Mouse (Mus musculus): Measurements from ENCODE around the gene Dag1.
"Not testable (repeated sequence)": the region's sequence is repeated elsewhere in the genome, so short reads cannot be mapped to it uniquely, and the experiment has no call there.

Gene Dag1

DNA sequence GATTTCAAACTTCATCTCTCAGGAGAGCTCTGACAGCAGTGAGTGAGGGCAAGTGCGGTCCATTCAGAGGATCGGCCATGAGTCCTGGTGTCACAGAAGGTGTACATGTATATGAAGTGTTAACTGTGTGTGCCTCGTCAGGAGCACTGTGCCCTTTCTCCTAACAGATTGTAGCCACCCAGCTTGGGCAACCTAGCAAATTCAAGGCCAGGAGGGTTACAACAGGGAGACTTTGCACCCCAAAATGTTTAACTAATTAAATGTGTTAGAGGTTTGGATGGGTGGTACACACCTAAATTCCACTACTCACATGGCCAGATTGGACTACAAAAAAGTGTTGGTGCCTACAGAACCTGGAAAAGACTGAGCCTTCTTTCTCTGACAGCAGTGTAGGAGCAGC lies 42.2 kb downstream of the Dag1 start:
- DNase-seq: no peak

DNA sequence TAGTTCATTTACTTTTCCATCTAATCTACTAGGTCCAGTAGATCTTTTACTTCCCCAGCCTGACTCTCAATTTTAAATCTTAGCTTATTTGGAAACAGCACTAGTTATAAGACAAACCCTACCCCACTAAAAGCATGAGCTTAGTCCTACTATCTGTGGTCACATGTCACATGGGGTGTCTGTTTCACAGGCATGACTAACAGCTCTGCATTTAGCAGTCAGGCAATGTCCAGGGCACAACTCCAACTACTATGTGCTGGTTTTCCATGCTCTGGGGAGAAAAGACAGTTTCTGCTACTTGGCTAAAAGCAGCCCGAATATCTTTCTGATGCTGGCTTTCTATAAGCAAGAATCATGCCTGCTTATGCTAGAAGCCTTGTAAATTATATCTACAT lies 43.4 kb downstream of the Dag1 start:
- DNase-seq: no peak

DNA sequence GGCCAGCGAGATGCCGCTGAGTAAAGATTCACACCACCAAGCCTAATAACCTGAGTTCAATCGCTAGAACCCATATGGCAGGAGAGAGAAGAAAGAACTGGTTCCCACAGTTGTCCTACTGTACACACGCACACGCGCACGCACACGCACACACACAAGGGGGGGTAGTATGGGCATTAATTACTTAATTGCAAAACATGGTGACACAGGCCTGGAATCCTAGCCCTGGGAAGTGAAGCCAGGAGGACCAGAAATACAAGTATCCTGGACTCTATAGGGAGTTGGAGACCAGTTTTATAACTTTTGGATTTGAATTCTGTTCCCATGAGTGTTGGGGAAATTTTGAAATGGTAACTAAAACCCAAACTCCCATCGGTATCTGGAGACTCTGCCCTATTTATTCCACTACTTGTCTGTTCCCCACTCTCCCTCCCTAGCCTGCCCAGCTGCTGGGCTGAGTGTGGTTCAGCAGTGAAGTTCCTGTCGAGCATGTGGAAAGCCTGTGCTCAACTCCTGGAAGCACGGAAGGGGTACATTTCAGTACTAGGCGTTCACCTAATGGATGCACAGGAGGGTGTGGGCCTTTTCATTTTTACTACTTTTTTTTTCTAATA lies 43.9 kb downstream of the Dag1 start:
- DNase-seq: no peak

DNA sequence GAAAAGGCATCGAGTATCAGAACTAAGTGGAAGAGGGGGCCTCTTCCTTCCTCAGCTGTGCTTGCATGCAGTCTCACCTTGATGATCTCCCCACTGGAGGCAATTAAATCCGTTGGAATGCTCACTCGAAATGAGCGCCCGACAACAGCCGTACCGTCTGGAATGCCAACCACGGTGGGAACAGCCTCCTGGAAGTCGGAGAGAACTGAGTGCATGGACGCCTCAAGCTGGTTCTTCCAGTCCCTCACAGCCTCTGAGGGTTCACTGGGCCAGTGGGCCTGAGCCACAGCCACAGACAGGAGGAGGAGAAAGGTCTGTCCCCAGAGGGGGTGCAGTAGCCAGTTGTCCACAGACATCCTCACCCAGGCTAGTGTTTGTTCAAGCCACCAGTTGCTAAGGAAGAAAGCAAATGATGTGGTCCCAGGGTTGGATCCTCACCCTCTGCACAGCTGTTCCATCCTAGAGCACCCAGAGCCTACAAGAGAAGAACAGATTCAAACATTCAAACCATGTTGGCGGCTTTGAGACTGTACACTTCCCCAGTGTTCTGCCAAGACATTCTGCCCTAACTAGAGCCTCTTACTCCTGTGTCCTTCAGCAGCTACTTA lies 45.7 kb downstream of the Dag1 start:
- DNase-seq: no peak

DNA sequence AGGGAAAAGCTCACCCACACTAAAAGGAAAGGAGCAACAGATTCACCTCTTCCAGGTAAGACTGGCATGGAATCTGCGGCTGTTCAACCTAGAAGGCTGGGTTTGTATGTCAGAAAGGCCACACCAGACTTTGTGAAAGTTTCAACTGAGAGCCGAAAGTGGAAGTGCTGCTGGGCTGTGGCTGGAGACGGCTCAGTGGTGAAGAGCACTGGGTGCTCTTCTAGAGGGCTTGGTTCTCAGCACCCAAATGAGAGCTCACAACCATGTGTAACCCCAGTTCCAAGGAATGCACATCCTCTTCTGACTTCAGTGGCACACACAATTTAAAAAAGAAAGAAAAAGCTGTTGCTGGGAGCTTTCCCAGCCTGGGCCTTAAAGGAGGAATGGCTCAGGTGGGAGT lies 46.4 kb downstream of the Dag1 start:
- no peak for DNase-seq

DNA sequence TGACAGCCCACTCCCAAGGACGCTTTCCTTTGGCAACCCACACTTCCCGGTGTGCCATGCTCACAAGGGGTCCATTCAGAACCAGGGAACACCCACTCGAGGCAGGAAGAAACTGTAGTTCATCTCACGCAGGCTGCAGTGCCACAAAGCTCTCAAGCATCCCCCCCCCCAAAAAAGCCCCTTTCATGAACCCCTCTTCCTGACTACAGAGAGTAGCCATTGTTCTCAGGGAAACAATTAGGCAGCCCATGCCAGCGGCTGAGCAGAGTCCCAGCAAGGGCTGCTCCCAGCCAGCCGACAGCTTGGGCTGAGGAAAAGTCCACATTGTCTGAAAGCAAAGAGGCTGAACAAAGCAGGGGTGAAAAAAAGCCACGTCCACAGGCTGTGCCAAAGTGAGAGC lies 50.7 kb downstream of the Dag1 start:
- DNase-seq: no peak

DNA sequence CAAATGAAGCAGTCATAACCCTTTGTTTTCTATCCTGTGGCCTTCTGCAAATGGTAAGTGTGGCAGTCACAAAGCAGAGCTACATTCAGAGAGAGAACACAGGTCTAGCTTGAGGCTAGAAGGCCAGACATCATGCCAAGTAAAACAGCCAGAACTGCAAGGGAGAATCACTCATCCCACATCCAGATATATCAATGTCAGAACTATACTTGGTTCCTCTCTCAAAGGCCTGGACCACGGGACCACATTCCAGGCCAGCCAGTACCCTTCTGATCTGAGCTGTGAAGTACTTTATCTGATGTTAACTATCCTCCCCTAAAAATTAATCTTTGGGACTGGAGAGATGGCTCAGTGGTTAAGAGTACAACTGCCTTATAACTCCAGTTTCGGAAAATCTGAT lies 51.3 kb downstream of the Dag1 start:
- no peak for DNase-seq

DNA sequence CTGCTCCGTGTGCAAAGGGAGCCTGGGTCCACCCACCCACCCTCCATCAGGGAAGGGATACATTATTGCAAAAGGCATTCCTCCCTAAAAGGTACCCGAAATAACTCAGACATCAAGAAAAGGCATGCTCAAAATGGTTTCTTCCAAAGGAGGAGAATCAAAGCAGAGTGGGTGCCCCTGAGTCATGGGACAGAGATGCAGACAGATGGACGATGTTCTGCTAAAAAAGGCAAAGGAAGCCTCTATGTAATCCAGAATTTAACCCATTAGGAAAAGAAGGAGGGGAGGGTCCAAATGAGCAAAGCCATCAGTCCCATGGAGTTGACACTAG lies 58.2 kb downstream of the Dag1 start:
- no peak for DNase-seq

DNA sequence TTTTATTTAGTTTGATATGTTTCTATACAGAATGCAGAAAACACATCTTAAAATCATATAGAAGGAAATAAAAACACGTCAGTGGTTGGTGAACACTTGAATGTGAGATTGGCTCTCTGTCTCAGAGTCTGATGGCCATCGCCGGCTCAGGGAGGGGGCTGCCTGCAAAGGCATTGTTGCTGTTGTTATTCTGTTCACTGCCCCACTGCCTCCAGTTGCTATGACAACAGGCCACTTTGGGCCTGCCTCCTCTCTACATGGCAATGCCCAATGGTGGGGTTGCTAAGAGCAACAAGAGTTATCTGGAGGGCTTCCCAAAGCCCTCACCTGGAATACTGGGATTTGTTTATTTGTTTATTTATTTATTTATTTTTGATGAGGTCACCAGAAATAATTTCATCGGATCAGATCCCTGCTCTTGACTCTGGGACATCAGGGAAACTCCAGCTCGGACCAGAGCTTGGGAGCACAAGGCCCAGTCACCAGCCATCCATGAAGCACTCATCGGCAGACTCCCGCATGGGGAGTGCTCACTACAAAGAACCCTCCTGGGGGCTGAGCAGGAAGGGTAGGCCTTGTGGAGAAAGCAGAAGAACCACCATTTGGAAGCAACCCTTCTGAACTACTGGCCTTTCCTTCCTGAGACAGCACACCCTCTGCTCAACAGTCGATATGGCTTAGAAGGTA lies 58.7 kb downstream of the Dag1 start:
- no peak for DNase-seq

DNA sequence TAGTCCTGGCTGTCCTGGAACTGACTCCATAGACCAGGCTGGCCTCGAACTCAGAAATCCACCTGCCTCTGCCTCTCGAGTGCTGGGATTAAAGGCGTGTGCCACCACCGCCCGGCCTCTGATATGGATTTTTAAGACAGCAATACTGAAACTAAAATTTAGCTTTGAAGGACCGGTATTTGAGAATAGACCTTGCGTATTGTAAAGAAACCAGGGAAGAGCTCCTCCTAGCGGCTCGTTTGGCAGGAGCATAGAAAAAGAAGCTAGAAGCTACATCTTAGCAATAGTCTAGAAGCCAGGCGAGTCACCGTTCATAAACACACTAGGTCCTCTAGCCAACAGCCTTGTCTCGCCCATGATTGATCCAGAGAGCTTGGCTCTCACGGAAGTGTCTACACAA lies 60.7 kb downstream of the Dag1 start:
- peak; percentile 39 to 62 for DNase-seq

DNA sequence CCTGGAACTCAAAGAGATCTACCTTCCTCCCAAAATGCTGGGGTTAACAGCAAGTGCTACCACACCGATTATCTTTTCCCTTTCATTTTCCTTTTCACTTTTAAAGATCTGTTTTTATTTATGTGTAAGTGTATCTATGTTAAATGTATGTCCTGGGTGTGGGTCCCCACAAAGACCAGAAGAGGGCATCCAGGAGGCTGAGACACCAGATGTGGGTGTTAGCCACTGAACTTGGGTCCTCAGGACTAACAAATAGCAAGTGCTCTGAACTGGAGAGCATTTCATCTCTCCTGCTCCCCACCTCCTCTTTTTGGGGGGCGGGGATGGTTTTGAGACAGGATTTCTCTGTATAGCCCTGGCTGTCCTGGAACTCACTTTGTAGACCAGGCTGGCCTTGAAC lies 61.6 kb downstream of the Dag1 start:
- DNase-seq: no peak

DNA sequence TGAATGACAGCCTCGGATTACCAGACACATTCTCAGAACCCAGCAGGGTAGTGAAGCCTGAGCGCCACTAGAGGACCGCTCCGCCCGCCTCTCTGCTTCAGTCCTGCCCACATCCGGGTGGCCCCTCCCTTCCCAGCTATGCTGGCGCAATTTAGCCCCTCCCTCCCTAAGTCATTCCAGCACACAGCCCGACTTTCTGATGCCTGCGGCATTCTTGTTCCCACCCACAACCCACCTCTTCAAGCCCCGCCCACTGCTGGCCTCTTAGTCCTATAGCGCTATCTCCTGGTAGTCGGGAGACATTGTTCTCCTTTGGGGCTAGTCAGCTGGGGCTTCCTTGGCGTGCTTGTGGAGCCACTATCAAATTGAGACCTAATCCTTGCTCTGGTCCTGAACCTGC lies 62.6 kb downstream of the Dag1 start:
- DNase-seq: peak; percentile 90 to 94

DNA sequence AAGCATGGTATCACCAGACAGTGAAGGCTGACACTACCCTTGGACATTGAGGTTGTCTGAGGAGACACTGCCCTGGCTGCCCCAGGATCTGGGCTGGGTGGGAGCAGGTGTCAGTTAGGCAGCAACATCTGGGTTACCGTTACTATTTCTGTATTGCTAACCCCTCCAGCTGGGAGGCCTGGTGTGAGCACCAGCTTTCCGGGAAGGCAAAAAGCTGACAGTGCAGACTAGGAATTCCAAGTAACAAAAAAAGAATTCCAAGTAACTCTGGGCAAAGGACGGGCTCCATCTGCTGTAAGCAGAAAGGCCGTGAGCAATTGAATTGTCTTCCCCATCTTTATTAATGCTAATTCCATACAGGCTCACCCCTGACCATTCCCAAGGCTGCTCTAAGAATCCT lies 65.1 kb downstream of the Dag1 start:
- DNase-seq: no peak

DNA sequence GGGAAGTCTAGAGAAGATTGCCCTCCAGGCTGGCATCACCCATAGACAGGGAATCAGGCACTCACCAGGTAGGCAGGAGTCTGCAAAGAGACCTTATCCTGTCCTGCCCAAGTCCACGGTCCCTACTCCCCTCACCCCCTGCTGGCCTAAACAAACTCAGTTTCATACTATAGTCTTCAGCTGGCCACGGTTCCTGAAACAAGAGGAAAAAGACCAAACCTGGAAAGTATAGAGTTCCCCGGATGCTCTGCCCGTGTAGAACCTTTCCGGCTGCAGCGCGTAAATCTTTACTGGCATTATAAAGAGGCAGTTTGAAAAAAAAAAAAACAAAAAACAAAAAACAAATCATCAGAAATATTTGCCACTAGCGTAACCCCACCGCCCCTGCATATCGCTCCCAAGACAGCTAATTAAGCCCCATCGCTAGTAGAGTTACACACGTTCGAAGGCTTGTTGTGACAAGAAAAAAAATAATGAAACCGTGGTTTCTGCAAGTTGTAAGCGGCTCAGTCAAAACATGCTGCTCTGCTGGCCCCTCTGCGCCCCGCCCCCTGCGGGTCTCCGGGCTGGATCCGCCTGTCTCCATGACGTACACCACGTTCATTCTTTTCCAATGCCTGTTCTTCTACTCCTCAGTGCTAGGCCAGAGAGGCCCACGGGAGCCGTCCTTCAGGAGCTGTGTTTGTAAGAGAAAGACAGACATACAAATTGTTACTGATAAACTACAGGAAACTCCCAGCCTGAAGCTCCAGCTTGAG lies 66.7 kb downstream of the Dag1 start:
- no peak for DNase-seq

DNA sequence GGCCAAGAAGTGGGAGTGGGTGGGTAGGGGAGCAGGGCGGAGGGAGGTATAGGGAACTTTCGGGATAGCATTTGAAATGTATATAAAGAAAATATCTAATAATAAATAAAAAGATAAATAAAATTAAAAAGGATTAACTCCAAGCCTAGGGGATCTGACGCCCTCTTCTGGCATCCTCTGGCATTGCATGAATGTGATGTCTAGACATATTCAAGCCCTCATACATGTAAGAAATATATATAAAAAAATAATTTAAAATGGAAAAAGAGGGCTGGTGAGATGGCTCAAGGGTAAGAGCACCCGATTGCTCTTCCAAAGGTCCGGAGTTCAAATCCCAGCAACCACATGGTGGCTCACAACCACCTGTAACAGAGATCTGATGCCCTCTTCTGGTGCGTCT lies 67.5 kb downstream of the Dag1 start:
- DNase-seq: not testable (repeated sequence)

DNA sequence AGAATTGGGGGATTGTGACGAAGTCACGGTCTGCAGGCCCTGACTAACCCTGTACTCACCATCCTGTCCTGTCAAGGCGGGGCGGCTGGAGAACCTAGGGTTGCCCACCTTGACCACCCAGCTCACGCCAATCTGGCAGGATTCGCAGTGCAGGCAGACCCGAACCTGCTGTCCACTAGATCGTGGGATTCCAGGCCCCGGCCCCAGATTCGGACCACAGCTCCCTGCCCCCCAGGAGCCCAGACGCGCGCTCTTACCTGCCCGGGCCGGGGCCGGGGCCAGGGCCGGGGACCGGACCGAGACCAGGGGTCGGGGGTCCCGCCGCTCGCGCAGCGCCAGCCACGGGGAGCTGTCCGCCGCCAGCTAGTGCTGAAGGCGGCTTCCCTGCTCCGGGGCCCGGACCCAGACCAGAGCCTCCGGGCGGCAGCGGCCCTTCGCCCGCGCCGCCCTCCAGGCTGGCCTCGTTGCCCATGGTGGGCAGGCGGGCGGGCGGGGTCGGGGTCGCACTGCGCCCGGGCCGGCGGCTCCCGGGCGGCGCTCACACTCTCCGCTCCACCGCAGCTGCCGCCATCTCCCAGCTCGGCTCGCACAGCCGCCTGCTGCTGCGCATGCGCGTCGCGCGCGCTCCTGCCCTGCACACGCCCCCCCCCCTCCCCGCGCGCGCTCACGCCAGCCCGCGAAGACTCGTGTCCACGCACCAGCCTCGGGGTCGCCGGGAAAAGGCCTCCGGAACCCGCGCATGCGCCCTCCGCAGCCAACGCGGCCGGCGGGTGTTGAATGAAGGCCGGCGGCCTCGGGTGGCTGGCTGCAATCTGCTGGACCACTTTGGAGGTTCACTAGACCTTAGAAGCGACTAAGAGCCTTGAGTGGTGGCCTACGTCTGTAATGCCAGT lies 73.7 kb downstream of the Dag1 start, which contains the start of gene Bsn:
TSS of gene Bsn (minus strand) at position 598 of the 893 bp plus-strand sequence.
- peak in 1 of 2 experiments; percentile 20 for DNase-seq

DNA sequence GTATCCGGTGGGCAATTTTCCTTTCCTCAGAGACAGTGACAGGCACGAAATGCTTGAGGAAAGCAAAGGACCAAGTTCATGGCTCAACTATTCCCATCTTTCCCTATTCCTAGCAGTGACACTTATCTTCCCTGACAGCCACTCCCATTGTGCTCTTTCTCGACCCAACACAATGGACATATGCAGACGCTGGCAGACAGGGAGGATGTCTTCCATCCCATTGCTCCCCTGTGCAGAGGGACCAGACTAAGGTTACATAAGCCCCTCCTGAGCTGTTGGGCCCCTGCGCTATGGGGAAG lies 74.3 kb downstream of the Dag1 start:
- no peak for DNase-seq

DNA sequence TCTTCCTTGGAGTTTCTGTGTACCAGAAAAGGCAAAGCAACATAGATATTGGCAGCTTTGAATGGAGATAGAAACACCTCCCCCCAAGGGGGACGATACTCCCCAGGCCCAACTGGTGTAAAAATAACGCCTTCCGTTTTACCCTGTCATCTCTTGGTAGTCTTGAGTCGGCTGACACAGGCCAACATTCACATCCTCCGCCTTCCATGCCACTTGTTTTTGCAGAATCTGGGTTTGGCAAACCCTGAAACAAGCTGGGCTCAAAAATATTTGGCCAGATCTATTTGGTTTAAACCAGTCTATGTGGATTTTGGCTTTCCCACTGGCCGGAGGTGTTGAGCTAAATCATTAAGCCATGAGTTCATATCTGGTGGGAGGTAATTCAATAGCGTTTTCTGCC lies 74.7 kb downstream of the Dag1 start:
- no peak for DNase-seq

DNA sequence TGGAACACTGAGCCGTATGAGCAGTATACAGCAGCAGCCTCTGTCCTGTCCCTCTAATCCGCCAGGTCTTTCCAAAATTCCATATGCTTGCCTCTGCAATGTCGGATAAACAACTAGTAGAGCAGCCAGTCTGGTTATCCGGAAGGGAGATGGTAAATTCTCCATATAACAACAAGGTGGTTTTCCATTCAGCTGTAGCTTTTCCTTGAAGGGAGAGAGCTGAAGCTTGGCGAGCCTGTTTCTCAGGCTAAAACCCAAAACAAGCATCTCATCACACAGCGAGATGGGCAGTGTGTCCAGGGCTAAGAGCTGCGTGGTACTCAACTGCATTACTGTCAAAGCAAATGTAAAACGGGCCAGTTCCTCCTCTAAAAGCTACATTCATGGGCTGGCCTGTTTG lies 75.2 kb downstream of the Dag1 start:
- DNase-seq: no peak

DNA sequence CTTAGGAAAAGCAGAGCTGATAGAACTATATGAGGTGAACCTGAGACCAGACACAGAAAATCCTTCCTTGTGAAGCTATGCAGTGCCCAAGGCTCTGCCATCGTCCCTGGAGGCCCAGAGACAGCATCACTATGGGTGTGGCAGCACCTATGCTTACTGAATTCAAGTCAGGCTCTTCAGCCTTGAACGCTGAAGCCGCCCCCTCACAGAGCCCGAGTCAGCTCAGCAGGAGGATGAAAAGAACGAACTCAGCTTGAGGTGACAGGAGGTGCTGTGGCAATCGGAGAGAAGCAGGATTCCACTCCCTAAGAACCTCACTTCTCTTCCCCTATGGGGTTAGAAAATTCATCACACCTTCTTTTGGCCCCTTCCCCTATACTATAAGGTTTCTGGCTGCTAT lies 76.1 kb downstream of the Dag1 start:
- DNase-seq: no peak

DNA sequence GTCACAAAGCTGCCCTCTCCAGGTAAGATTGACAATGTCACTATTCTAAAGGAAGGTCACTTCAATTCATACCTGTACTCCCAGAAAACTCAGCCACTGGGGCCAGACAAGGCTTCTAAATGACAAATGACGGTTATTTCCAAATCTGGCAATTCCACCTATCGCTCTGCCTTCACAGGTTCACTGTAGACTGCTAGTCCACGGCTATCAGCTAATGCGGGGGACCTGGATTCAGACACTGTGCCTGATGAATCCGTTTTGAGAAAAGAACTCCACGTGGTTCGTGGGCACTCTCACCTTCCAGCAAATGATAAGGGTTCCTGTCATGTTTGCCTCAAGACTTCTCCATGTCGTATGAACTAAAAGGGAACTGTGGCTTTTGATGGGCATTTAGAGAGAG lies 78.0 kb downstream of the Dag1 start:
- no peak for DNase-seq

DNA sequence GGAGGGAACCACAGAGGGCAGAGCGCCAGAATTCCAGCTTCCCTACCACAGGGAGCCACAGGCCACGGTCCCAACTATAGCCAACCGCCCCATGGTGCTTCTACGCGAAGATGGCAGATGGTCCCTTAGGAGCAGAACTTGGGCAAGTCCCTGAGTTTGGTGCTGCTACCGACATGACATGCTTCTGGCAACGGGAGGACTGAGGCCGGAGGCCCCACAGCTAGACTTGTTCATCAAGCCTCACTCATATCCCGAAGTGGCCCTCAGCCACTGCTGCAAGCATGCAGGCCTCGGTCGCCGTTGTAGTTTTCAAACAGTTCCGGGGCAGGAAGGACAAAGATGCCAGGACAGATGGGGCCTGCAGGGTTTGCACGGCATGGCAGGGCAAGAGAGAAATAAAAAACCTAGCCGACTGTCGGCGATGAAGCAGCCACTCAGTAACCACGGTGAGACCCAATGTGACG lies 80.2 kb downstream of the Dag1 start:
- no peak for DNase-seq

All from thymus, adult 18-20 months (tissue).